Comparison of ENCODE assay signal across 31 mouse cellular contexts in the genomic region with DNA sequence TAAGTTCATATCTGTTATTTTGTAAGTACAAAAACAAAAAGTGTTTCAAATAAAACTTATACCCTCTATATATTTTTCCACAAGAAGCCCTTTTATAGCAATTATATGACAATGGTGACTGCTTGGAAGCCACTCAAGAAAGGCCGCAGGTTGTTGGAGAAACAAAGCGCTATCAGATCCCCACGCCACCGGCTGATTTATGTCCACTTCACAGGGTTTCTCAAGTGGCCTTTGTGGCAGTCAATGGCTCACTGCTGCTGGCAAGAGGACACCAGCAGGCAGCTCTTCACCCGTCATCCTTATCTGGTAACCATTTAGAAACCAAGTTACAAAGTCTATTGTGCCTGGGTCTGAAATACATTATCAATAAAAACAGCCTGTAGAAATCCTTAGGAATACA. TPM values are rescaled to one million over a fixed set of nuclear protein-coding genes. Genes with fewer than 3 reads are reported as not detected.
DNase-seq lines count a peak whose midpoint lies in the region; ATAC-seq lines count a peak whose summit lies in the region.
"Had no signal": no experiment of that assay in that cellular context is flagged by ENCODE, and none has a peak within 500 bp of the region (broad histone marks: within the 10 kb centered on the region; RNA-seq: fewer than 3 reads in every experiment).

No protein-coding gene starts in this region.

- 0 out of 2 replicates have a peak, but pooled peaks have one; percentile 48 for ATAC-seq in neural tube, embryonic 12.5 days (ENCODE audit: low FRiP score, low read depth)
- ATAC-seq in neural tube, embryonic 15.5 days (ENCODE audit: low FRiP score), result no peak
- ATAC-seq in heart, embryonic 11.5 days (replicated peaks; ENCODE audit: insufficient number of reproducible peaks, low FRiP score, low TSS enrichment), result no peak
- ATAC-seq: activated CD4-positive, CD25-positive, alpha-beta regulatory T cell, adult 4 months; forebrain, embryonic 16.5 days; midbrain, embryonic 16.5 days had no signal

- no peaks in the 10 kb centered on the region for H3K27me3 ChIP-seq in neural tube, embryonic 12.5 days (replicated peaks)
- H3K27me3 ChIP-seq in neural tube, embryonic 15.5 days (replicated peaks), result no peaks in the 10 kb centered on the region
- H3K27me3 ChIP-seq in heart, embryonic 11.5 days (ENCODE audit: control insufficient read depth, insufficient read depth, low read length), result no peaks in the 10 kb centered on the region
- H3K27me3 ChIP-seq: embryonic facial prominence, embryonic 13.5 days had no signal

- WGBS in neural tube, embryonic 12.5 days, result 9% methylated on average over 5 of the region's 5 CpGs
- WGBS in neural tube, embryonic 15.5 days, result 10% methylated on average over 5 of the region's 5 CpGs
- 44% methylated on average over 5 of the region's 5 CpGs for WGBS in heart, embryonic 11.5 days (ENCODE audit: insufficient replicate concordance)

- H3K4me2 ChIP-seq in neural tube, embryonic 12.5 days (replicated peaks), result no peak overlapping the region
- H3K4me2 ChIP-seq in neural tube, embryonic 15.5 days, result no peak overlapping the region
- H3K4me2 ChIP-seq in heart, embryonic 11.5 days, result no peak overlapping the region
- H3K4me2 ChIP-seq: embryonic facial prominence, embryonic 13.5 days; heart, embryonic 13.5 days; hindbrain, embryonic 14.5 days had no signal

- H3K9me3 ChIP-seq in neural tube, embryonic 12.5 days, result no peaks in the 10 kb centered on the region
- H3K9me3 ChIP-seq in neural tube, embryonic 15.5 days (replicated peaks), result no peaks in the 10 kb centered on the region
- no peaks in the 10 kb centered on the region for H3K9me3 ChIP-seq in heart, embryonic 11.5 days (replicated peaks; ENCODE audit: control insufficient read depth, low read length)
- H3K9me3 ChIP-seq: embryonic facial prominence, embryonic 13.5 days; heart, embryonic 13.5 days; midbrain, embryonic 10.5 days had no signal

- DNase-seq in adrenal gland, postnatal 25 days, result peak; percentile 30
- DNase-seq in embryo, embryonic 9.5 days (ENCODE audit: extremely low spot score), result peak; percentile 18
- no peak for DNase-seq in left cerebral cortex, postnatal 10 days (ENCODE audit: extremely low spot score in 1 of 2, low spot score in 2 of 2)
- DNase-seq in cerebellum, postnatal 25 days, result no peak
- DNase-seq: B cell, adult 2 months; cerebellum, adult 11 months; cerebellum, adult 9-10 months; gastrocnemius, adult 2 months; heart, adult 2 months; heart, postnatal 10 days; kidney, adult 18-20 months; kidney, postnatal 36 days; lung, adult 2 months; lung, postnatal 10 days; right cerebral cortex, postnatal 25 days; thymus, postnatal 14 days had no signal

- no peak overlapping the region for H3K9ac ChIP-seq in neural tube, embryonic 12.5 days
- no peak overlapping the region for H3K9ac ChIP-seq in neural tube, embryonic 15.5 days (replicated peaks)
- no peak overlapping the region for H3K9ac ChIP-seq in heart, embryonic 11.5 days (ENCODE audit: low read depth, low read length)
- H3K9ac ChIP-seq: embryonic facial prominence, embryonic 13.5 days; heart, embryonic 13.5 days; hindbrain, embryonic 14.5 days; liver, embryonic 14.5 days had no signal

- intact Hi-C loops in left cerebral cortex, postnatal 10 days (cut with DNase I), result no loop called here

- H3K4me1 ChIP-seq in neural tube, embryonic 12.5 days, result peaks cover 3% of the 10 kb centered on the region; the same call in 1 of the 2 replicates
- peaks cover 3% of the 10 kb centered on the region; the same call in 1 of the 2 replicates for H3K4me1 ChIP-seq in neural tube, embryonic 15.5 days
- H3K4me1 ChIP-seq in heart, embryonic 11.5 days (ENCODE audit: control insufficient read depth, insufficient read depth, low read length), result peaks cover 12% of the 10 kb centered on the region
- H3K4me1 ChIP-seq: embryonic facial prominence, embryonic 13.5 days had no signal

- no peaks in the 10 kb centered on the region; the same call in 1 of the 2 replicates for H3K36me3 ChIP-seq in neural tube, embryonic 12.5 days
- H3K36me3 ChIP-seq in neural tube, embryonic 15.5 days, result no peaks in the 10 kb centered on the region
- no peaks in the 10 kb centered on the region; the same call in 1 of the 2 replicates for H3K36me3 ChIP-seq in heart, embryonic 11.5 days (ENCODE audit: control insufficient read depth, insufficient read depth, low read length)
- H3K36me3 ChIP-seq: embryonic facial prominence, embryonic 13.5 days had no signal

- no peak overlapping the region for H3K4me3 ChIP-seq in neural tube, embryonic 12.5 days
- H3K4me3 ChIP-seq in neural tube, embryonic 15.5 days (replicated peaks), result no peak overlapping the region
- no peak overlapping the region for H3K4me3 ChIP-seq in heart, embryonic 11.5 days (ENCODE audit: low read depth, low read length)
- H3K4me3 ChIP-seq: embryonic facial prominence, embryonic 13.5 days; gastrocnemius, adult 2 months; heart, adult 2 months; heart, embryonic 13.5 days; layer of hippocampus, adult 2 months; left cerebral cortex, adult 2 months; midbrain, embryonic 10.5 days; myocyte had no signal

- H3K27ac ChIP-seq in neural tube, embryonic 12.5 days, result no peak overlapping the region
- H3K27ac ChIP-seq in neural tube, embryonic 15.5 days (replicated peaks), result no peak overlapping the region
- no peak overlapping the region for H3K27ac ChIP-seq in heart, embryonic 11.5 days (ENCODE audit: low read depth, low read length)
- H3K27ac ChIP-seq: embryonic facial prominence, embryonic 13.5 days; gastrocnemius, adult 2 months; heart, adult 2 months; heart, embryonic 13.5 days; hindbrain, embryonic 14.5 days; layer of hippocampus, adult 2 months; left cerebral cortex, adult 2 months; liver, embryonic 14.5 days; macrophage; midbrain, embryonic 10.5 days had no signal

RNA-seq across cellular contexts. Expression of gene Xpo4, which starts 31.1 kb away (rescaled TPM):
- 20.1 and 21.6 TPM in 2 replicates for polyA plus RNA-seq in neural tube, embryonic 12.5 days (2016; fragmentation: Nextera tagmentation; extraction: Ambion mirVana)
- polyA plus RNA-seq in neural tube, embryonic 15.5 days (2015; fragmentation: Nextera tagmentation; extraction: Ambion mirVana), result 11.0 and 13.3 TPM in 2 replicates
- 42.9 and 48.4 TPM in 2 replicates for total RNA-seq in adrenal gland, postnatal 25 days (2021)
- 21.8 and 23.7 TPM in 2 replicates for polyA plus RNA-seq in heart, embryonic 11.5 days (2014; fragmentation: Nextera tagmentation; extraction: Ambion mirVana)
- total RNA-seq in left cerebral cortex, postnatal 10 days (2021), result 10 to 100 TPM; 14.8 to 15.2 TPM

Comparison
In these comparisons a context has a peak if more than half of its experiments do, and no peak if none do; other contexts are left out.
1. DNase-seq: peak in adrenal gland, postnatal 25 days (single experiment) and embryo, embryonic 9.5 days (single experiment); none in left cerebral cortex, postnatal 10 days (0 of 2) and cerebellum, postnatal 25 days (0 of 2).